Mouse (Mus musculus): ENCODE measurements around the gene Ndufaf3. TPM values are rescaled to one million over a fixed set of nuclear protein-coding genes. Genes with fewer than 3 reads are reported as not detected.

Gene Ndufaf3
- polyA plus RNA-seq, 1 experiment from 2014 or later, result 53.2 TPM

- Histone ChIP-seq H3K4me2 (ENCODE audit: low read depth, low read length, severe bottlenecking) (peak overlapping the region; percentile 99; the same call in 1 of the 2 replicates), H3K9ac (ENCODE audit: low read length) (no peak overlapping the region), H3K27me3 (ENCODE audit: control insufficient read depth, insufficient read depth, low read length) (no peaks in the 10 kb centered on the region), H3K4me3 (ENCODE audit: low read depth, low read length) (peak overlapping the region; percentile 69), H3K27ac (ENCODE audit: low read depth, low read length) (no peak overlapping the region), H3K9me3 (ENCODE audit: control insufficient read depth, low read length) (no peaks in the 10 kb centered on the region), H3K4me1 (replicated peaks; ENCODE audit: control insufficient read depth, insufficient read depth, low read length) (peaks cover 19% of the 10 kb centered on the region), H3K36me3 (ENCODE audit: control insufficient read depth, insufficient read depth, low read length) (peaks cover 23% of the 10 kb centered on the region)
- WGBS, result 78% methylated on average over 17 of the region's 17 CpGs
- no peak for DNase-seq (ENCODE audit: low spot score)
- no peak for ATAC-seq (replicated peaks; ENCODE audit: low FRiP score)
Observed at GRCm38 (mm10) chr9:108568511-108568921, 1.3 kb upstream of the Ndufaf3 start.

GRCm38 (mm10) chr9:108567931-108568419, 741 bp upstream of the Ndufaf3 start:
- 5% methylated on average over 18 of the region's 18 CpGs for WGBS
- H3K27ac ChIP-seq (ENCODE audit: low read depth, low read length), result no peak overlapping the region
- peaks cover 19% of the 10 kb centered on the region for H3K4me1 ChIP-seq (replicated peaks; ENCODE audit: control insufficient read depth, insufficient read depth, low read length)
- no peak; the same call in 1 of the 2 replicates for ATAC-seq (replicated peaks; ENCODE audit: low FRiP score)
- H3K9me3 ChIP-seq (ENCODE audit: control insufficient read depth, low read length), result no peaks in the 10 kb centered on the region
- DNase-seq (ENCODE audit: low spot score), result no peak
- H3K27me3 ChIP-seq (ENCODE audit: control insufficient read depth, insufficient read depth, low read length), result no peaks in the 10 kb centered on the region
- peak overlapping the region; percentile 69 for H3K4me3 ChIP-seq (ENCODE audit: low read depth, low read length)
- peaks cover 18% of the 10 kb centered on the region for H3K36me3 ChIP-seq (ENCODE audit: control insufficient read depth, insufficient read depth, low read length)
- H3K9ac ChIP-seq (ENCODE audit: low read length), result peak overlapping the region; percentile 87
- H3K4me2 ChIP-seq (ENCODE audit: low read depth, low read length, severe bottlenecking), result peak overlapping the region; percentile 99

DNA sequence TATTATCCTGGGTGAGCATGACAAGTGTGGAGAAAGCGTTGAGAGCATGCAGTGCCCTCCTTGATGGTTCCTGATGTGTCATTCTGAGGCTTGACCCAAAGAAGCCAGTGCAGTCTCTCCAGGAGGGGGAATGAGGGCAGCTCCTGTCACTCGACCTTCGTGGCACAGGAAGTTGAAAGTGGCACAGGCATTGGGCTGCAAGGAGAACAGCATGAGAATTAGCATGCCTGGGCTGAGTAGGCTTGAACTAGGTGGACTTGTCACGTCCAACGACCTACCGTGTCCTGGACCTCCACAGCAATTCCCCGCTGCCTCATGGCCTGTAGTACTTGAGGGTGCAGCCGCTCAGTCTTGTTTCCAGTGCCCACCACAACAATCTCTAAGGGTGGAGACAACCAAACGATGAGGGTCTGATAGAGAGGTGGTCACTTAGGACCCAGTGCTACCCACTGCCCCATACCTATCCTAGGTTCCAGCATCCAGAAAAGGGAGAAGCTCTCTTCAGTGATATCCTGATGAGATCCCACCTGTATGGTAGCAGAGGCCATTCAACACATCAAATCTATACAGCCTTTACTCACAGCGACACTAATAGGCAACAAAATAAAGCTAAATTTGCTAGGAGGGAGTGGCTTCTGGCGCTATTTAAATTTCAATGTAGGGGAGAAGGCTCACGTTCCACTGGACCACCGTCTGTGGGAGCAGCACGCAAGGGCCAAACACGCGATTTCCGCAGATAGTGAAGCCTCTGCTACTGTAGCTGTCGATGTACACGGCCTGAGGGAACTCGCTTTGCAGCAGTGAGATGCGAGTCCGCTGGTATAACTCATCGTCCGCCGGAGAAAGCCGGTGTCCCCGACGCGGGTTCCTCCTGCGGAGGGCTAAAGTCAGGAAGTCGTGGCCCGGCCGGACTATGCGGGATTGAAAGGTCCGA, 1.1 kb downstream of the Ndufaf3 start:
- no peak for ATAC-seq (replicated peaks; ENCODE audit: low FRiP score)
- H3K4me2 ChIP-seq (ENCODE audit: low read depth, low read length, severe bottlenecking), result peak overlapping the region; percentile 99
- 12% methylated on average over 35 of the region's 35 CpGs for WGBS
- peak overlapping the region; percentile 88; the same call in 1 of the 2 replicates for H3K27ac ChIP-seq (ENCODE audit: low read depth, low read length)
- peaks cover 20% of the 10 kb centered on the region for H3K4me1 ChIP-seq (replicated peaks; ENCODE audit: control insufficient read depth, insufficient read depth, low read length)
- peak overlapping the region; percentile 69 for H3K4me3 ChIP-seq (ENCODE audit: low read depth, low read length)
- H3K9ac ChIP-seq (ENCODE audit: low read length), result peak overlapping the region; percentile 87
- H3K27me3 ChIP-seq (ENCODE audit: control insufficient read depth, insufficient read depth, low read length), result no peaks in the 10 kb centered on the region
- H3K36me3 ChIP-seq (ENCODE audit: control insufficient read depth, insufficient read depth, low read length), result peaks cover 8% of the 10 kb centered on the region
- no peaks in the 10 kb centered on the region for H3K9me3 ChIP-seq (ENCODE audit: control insufficient read depth, low read length)
- DNase-seq (ENCODE audit: low spot score), result no peak

- no peak overlapping the region for H3K27ac ChIP-seq (ENCODE audit: low read depth, low read length)
- no peaks in the 10 kb centered on the region for H3K27me3 ChIP-seq (ENCODE audit: control insufficient read depth, insufficient read depth, low read length)
- 91% methylated on average over 7 of the region's 7 CpGs for WGBS
- H3K4me3 ChIP-seq (ENCODE audit: low read depth, low read length), result no peak overlapping the region
- no peak for ATAC-seq (replicated peaks; ENCODE audit: low FRiP score)
- no peaks in the 10 kb centered on the region for H3K9me3 ChIP-seq (ENCODE audit: control insufficient read depth, low read length)
- DNase-seq (ENCODE audit: low spot score), result no peak
- H3K36me3 ChIP-seq (ENCODE audit: control insufficient read depth, insufficient read depth, low read length), result peaks cover 10% of the 10 kb centered on the region
- no peak overlapping the region for H3K4me2 ChIP-seq (ENCODE audit: low read depth, low read length, severe bottlenecking)
- H3K9ac ChIP-seq (ENCODE audit: low read length), result no peak overlapping the region
- peaks cover 13% of the 10 kb centered on the region for H3K4me1 ChIP-seq (replicated peaks; ENCODE audit: control insufficient read depth, insufficient read depth, low read length)
Observed at GRCm38 (mm10) chr9:108564131-108564530, 3.1 kb downstream of the Ndufaf3 start.

DNA sequence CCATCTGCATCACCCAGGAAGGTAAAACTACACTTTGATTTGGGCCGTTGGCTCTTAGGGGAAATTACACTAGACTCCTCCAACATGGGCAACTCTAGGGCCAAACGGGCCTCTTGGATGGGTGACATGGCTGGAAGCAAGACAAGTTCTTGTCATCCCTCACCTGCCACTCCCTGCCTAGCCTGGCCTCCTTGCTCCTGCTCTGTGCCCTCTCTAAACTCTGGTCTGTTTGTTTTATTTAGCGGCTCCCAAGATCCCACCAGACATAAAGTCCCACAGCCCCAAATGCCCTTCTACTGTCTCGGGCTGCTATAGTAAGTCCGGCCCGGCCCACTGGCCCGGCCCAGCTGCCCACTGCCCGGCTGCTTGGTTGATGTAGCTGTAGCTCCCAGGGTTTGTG, 3.6 kb downstream of the Ndufaf3 start:
- Histone ChIP-seq H3K27ac (ENCODE audit: low read depth, low read length) (no peak overlapping the region), H3K4me3 (ENCODE audit: low read depth, low read length) (no peak overlapping the region), H3K4me1 (replicated peaks; ENCODE audit: control insufficient read depth, insufficient read depth, low read length) (peaks cover 13% of the 10 kb centered on the region), H3K9me3 (ENCODE audit: control insufficient read depth, low read length) (no peaks in the 10 kb centered on the region), H3K9ac (ENCODE audit: low read length) (no peak overlapping the region), H3K27me3 (ENCODE audit: control insufficient read depth, insufficient read depth, low read length) (no peaks in the 10 kb centered on the region), H3K4me2 (ENCODE audit: low read depth, low read length, severe bottlenecking) (no peak overlapping the region), H3K36me3 (ENCODE audit: control insufficient read depth, insufficient read depth, low read length) (peaks cover 15% of the 10 kb centered on the region)
- no peak for ATAC-seq (replicated peaks; ENCODE audit: low FRiP score)
- DNase-seq (ENCODE audit: low spot score), result no peak
- WGBS, result 93% methylated on average over 8 of the region's 8 CpGs

- H3K36me3 ChIP-seq (ENCODE audit: control insufficient read depth, insufficient read depth, low read length), result peaks cover 25% of the 10 kb centered on the region
- peak within 1 kb of the TSS; percentile 48 for H3K4me3 ChIP-seq (ENCODE audit: low read depth, low read length)
- peak within 1 kb of the TSS; percentile 70 for H3K9ac ChIP-seq (ENCODE audit: low read length)
- H3K4me2 ChIP-seq (ENCODE audit: low read depth, low read length, severe bottlenecking), result peak within 1 kb of the TSS; percentile 82
- no peaks in the 10 kb centered on the region for H3K9me3 ChIP-seq (ENCODE audit: control insufficient read depth, low read length)
- 0 out of 2 replicates have a peak within 1 kb of the TSS, but pooled peaks have one; percentile 51 for H3K27ac ChIP-seq (ENCODE audit: low read depth, low read length)
- under 1% methylated on average over 52 of the region's 53 CpGs for WGBS
- ATAC-seq (replicated peaks; ENCODE audit: low FRiP score) (peak; percentile 99), DNase-seq (ENCODE audit: low spot score) (peak; percentile 96)
- no peaks in the 10 kb centered on the region for H3K27me3 ChIP-seq (ENCODE audit: control insufficient read depth, insufficient read depth, low read length)
- H3K4me1 ChIP-seq (replicated peaks; ENCODE audit: control insufficient read depth, insufficient read depth, low read length), result peaks cover 2% of the 10 kb centered on the region; the same call in 1 of the 2 replicates
Observed at GRCm38 (mm10) chr9:108560227-108560841, 6.9 kb downstream of the Ndufaf3 start, which contains the start of gene Impdh2. Impdh2 (plus strand) TSS chr9:108560286.

GRCm38 (mm10) chr9:108559169-108559568, 8.1 kb downstream of the Ndufaf3 start:
- Histone ChIP-seq H3K4me2 (ENCODE audit: low read depth, low read length, severe bottlenecking) (no peak overlapping the region), H3K4me1 (replicated peaks; ENCODE audit: control insufficient read depth, insufficient read depth, low read length) (peaks cover 2% of the 10 kb centered on the region; the same call in 1 of the 2 replicates), H3K27ac (ENCODE audit: low read depth, low read length) (no peak overlapping the region), H3K9ac (ENCODE audit: low read length) (no peak overlapping the region), H3K36me3 (ENCODE audit: control insufficient read depth, insufficient read depth, low read length) (peaks cover 26% of the 10 kb centered on the region), H3K27me3 (ENCODE audit: control insufficient read depth, insufficient read depth, low read length) (no peaks in the 10 kb centered on the region), H3K9me3 (ENCODE audit: control insufficient read depth, low read length) (no peaks in the 10 kb centered on the region), H3K4me3 (ENCODE audit: low read depth, low read length) (no peak overlapping the region)
- ATAC-seq (replicated peaks; ENCODE audit: low FRiP score) (no peak), DNase-seq (ENCODE audit: low spot score) (no peak)
- 87% methylated on average over 4 of the region's 4 CpGs for WGBS

DNA sequence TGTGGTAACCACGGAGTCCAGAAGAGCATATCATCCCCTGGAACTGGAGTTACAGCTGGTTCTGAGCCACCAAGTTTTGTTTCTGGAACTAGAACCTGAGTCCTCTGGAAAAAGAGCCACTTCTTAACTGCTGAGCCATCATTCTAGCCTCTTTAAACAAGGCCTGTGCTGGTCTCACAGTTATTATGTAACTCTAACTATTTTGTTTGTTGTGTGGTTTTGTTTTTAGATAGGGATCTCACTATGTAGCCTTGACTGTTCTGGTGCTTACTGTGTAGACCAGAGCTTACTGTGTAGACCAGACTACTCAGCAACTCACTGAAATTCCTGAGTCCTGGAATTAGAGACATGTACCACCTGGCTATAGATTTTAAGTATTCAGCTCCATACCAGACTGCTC, 20.4 kb downstream of the Ndufaf3 start:
- H3K4me1 ChIP-seq (replicated peaks; ENCODE audit: control insufficient read depth, insufficient read depth, low read length), result no peaks in the 10 kb centered on the region
- no peak for ATAC-seq (replicated peaks; ENCODE audit: low FRiP score)
- DNase-seq (ENCODE audit: low spot score), result no peak
- no peaks in the 10 kb centered on the region for H3K9me3 ChIP-seq (ENCODE audit: control insufficient read depth, low read length)
- H3K36me3 ChIP-seq (ENCODE audit: control insufficient read depth, insufficient read depth, low read length), result peaks cover 15% of the 10 kb centered on the region
- H3K27me3 ChIP-seq (ENCODE audit: control insufficient read depth, insufficient read depth, low read length), result no peaks in the 10 kb centered on the region
- H3K4me2 ChIP-seq (ENCODE audit: low read depth, low read length, severe bottlenecking), result no peak overlapping the region
- WGBS, result 91% methylated on average over 1 of the region's 1 CpGs
- H3K27ac ChIP-seq (ENCODE audit: low read depth, low read length), result no peak overlapping the region
- no peak overlapping the region for H3K9ac ChIP-seq (ENCODE audit: low read length)
- H3K4me3 ChIP-seq (ENCODE audit: low read depth, low read length), result no peak overlapping the region

Measured in forebrain, embryonic 11.5 days (tissue).